ENCODE assay signal across 35 mouse cellular contexts in genomic region chr13:114613909-114614308, GRCm38 (mm10).
"Had no signal": no experiment of that assay in that cellular context is flagged by ENCODE, and none has a peak within 500 bp of the region (broad histone marks: within the 10 kb centered on the region; RNA-seq: fewer than 3 reads in every experiment).

No protein-coding gene starts in this region.

- H3K4me1 ChIP-seq: heart, embryonic 10.5 days; heart, embryonic 12.5 days; heart, embryonic 13.5 days; heart, embryonic 15.5 days; hindbrain, embryonic 10.5 days; hindbrain, embryonic 12.5 days; hindbrain, embryonic 13.5 days; hindbrain, embryonic 15.5 days; intestine, embryonic 15.5 days; kidney, embryonic 15.5 days had no signal

- ATAC-seq: hindbrain, embryonic 16.5 days; hindbrain, postnatal 0 days; inflammation-experienced regulatory T-cells, adult 6 months; intestine, embryonic 15.5 days; intestine, postnatal 0 days had no signal

- DNase-seq: heart, postnatal 10 days; heart, postnatal 14 days; heart, postnatal 36 days; heart, postnatal 4 days; kidney, adult 11 months; kidney, adult 18-20 months; kidney, adult 2 months; kidney, adult 8-10 months; kidney, adult 9 months; kidney, postnatal 10 days; kidney, postnatal 14 days; kidney, postnatal 25 days; kidney, postnatal 36 days; kidney, postnatal 4 days; layer of hippocampus, adult 9-11 months; layer of hippocampus, postnatal 36 days had no signal

- H3K27ac ChIP-seq: heart, embryonic 10.5 days; heart, embryonic 13.5 days; heart, embryonic 15.5 days; hindbrain, embryonic 10.5 days; hindbrain, embryonic 12.5 days; hindbrain, embryonic 13.5 days; hindbrain, embryonic 14.5 days; hindbrain, embryonic 15.5 days; hindbrain, postnatal 0 days; intestine, embryonic 15.5 days; kidney, embryonic 15.5 days; kidney, postnatal 0 days; layer of hippocampus, adult 2 months; left cerebral cortex, adult 2 months had no signal

- H3K36me3 ChIP-seq: heart, embryonic 10.5 days; heart, embryonic 12.5 days; heart, embryonic 13.5 days; heart, embryonic 15.5 days; hindbrain, embryonic 10.5 days; hindbrain, embryonic 12.5 days; hindbrain, embryonic 13.5 days; hindbrain, embryonic 15.5 days; intestine, embryonic 15.5 days; kidney, embryonic 15.5 days had no signal

- H3K4me3 ChIP-seq: heart, embryonic 10.5 days; heart, embryonic 12.5 days; heart, embryonic 13.5 days; heart, embryonic 15.5 days; hindbrain, embryonic 10.5 days; hindbrain, embryonic 12.5 days; hindbrain, embryonic 13.5 days; hindbrain, embryonic 15.5 days; intestine, embryonic 15.5 days; kidney, embryonic 15.5 days; layer of hippocampus, adult 2 months; left cerebral cortex, adult 2 months had no signal

- H3K27me3 ChIP-seq: heart, embryonic 12.5 days; heart, embryonic 13.5 days; heart, embryonic 15.5 days; hindbrain, embryonic 12.5 days; hindbrain, embryonic 13.5 days; hindbrain, embryonic 15.5 days; intestine, embryonic 15.5 days; kidney, embryonic 15.5 days had no signal

- H3K9ac ChIP-seq: heart, embryonic 12.5 days; heart, embryonic 13.5 days; heart, embryonic 15.5 days; hindbrain, embryonic 12.5 days; hindbrain, embryonic 13.5 days; hindbrain, embryonic 14.5 days; hindbrain, embryonic 15.5 days; intestine, embryonic 15.5 days; kidney, embryonic 15.5 days had no signal

- H3K4me2 ChIP-seq: heart, embryonic 11.5 days; heart, embryonic 12.5 days; heart, embryonic 13.5 days; heart, embryonic 15.5 days; hindbrain, embryonic 12.5 days; hindbrain, embryonic 13.5 days; hindbrain, embryonic 14.5 days; hindbrain, embryonic 15.5 days; intestine, embryonic 15.5 days; kidney, embryonic 15.5 days had no signal

- H3K9me3 ChIP-seq: heart, embryonic 10.5 days; heart, embryonic 13.5 days; heart, embryonic 15.5 days; hindbrain, embryonic 10.5 days; hindbrain, embryonic 12.5 days; hindbrain, embryonic 13.5 days; hindbrain, embryonic 15.5 days; intestine, embryonic 15.5 days; kidney, embryonic 15.5 days had no signal
